Mouse (Mus musculus) lung, embryonic 14.5 days (tissue): ENCODE measurements around the gene Gm49661. TPM values are rescaled to one million over a fixed set of nuclear protein-coding genes. Genes with fewer than 3 reads are reported as not detected.

Experiments used
- ATAC-seq: fragments of 200-750 bp; cut with Nextera tagmentation; 2 replicates; pipeline ENCODE4 v1.8.0; 2017; ENCODE audit warnings: mild to moderate bottlenecking, moderate TSS enrichment, moderate library complexity; ENCODE audit not compliant: insufficient read depth
- DNase-seq: peaks from one replicate; pipeline ENCODE4 v3.0.0-alpha.2; 2015
- H3K27ac ChIP-seq: fragments of 300-500 bp; sonication (generic); 2 replicates; pipeline ENCODE4 v1.5.1; 2014; ENCODE audit warnings: low read depth, mild to moderate bottlenecking, moderate library complexity
- H3K27me3 ChIP-seq: fragments of 300-500 bp; sonication (generic); 2 replicates; pipeline ENCODE4 v1.6.1; 2014; ENCODE audit warnings: low read length, control low read depth; ENCODE audit not compliant: insufficient read depth
- H3K36me3 ChIP-seq: fragments of 300-500 bp; sonication (generic); 2 replicates; pipeline ENCODE4 v1.6.1; 2014; ENCODE audit warnings: control low read depth; ENCODE audit not compliant: insufficient read depth
- H3K4me1 ChIP-seq: fragments of 300-500 bp; sonication (generic); 2 replicates; pipeline ENCODE4 v1.6.1; 2014; ENCODE audit warnings: antibody characterized with exemption, control low read depth; ENCODE audit not compliant: insufficient read depth
- H3K4me2 ChIP-seq: fragments of 300-500 bp; sonication (generic); 2 replicates; pipeline ENCODE4 v1.6.1; 2014; ENCODE audit warnings: mild to moderate bottlenecking
- H3K4me3 ChIP-seq: fragments of 300-500 bp; sonication (generic); 2 replicates; pipeline ENCODE4 v1.5.1; 2014; ENCODE audit warnings: low read depth, low read length
- H3K9ac ChIP-seq: fragments of 300-500 bp; sonication (generic); 2 replicates; pipeline ENCODE4 v1.6.1; 2014
- H3K9me3 ChIP-seq: fragments of 300-500 bp; sonication (generic); 2 replicates; pipeline ENCODE4 v1.6.1; 2016; ENCODE audit warnings: low read depth, low read length, control low read depth
- CTCF ChIP-seq: IDR thresholded peaks from 2 replicates; pipeline ENCODE4 v1.5.1; 2016; ENCODE audit warnings: antibody characterized with exemption, low read depth
- WGBS: fragments of 180-500 bp; shearing (Covaris S2); extraction: QIAGEN DNeasy Blood & Tissue Kit; methylation state at CpG from one replicate; pipeline ENCODE4 v1.1.7; 2014; 5-methylcytosine and 5-hydroxymethylcytosine counted together
- polyA plus RNA-seq: library from polyadenylated mRNA; unstranded; fragments of >200 nt; fragmentation: Nextera tagmentation; extraction: Ambion mirVana; gene quantifications from 2 replicates; pipeline ENCODE4 v1.2.1, GENCODE M21; 2014

The Gm49661 gene
- polyA plus RNA-seq, 1 experiment from 2014 or later: not detected

- no peaks in the 10 kb centered on the region for H3K4me1 ChIP-seq
- H3K4me3 ChIP-seq: no peak overlapping the region
- TF ChIP-seq CTCF: peak; percentile 94
- 7% methylated on average over 19 of the region's 19 CpGs for WGBS
- H3K27me3 ChIP-seq: no peaks in the 10 kb centered on the region; the same call in 1 of the 2 replicates
- H3K9me3 ChIP-seq: no peaks in the 10 kb centered on the region
- H3K9ac ChIP-seq: no peak overlapping the region
- DNase-seq (peak; percentile 93), ATAC-seq (peak; percentile 66)
- no peaks in the 10 kb centered on the region for H3K36me3 ChIP-seq
- H3K4me2 ChIP-seq: no peak overlapping the region
- H3K27ac ChIP-seq: no peak overlapping the region
These were observed 28.5 kb upstream of the Gm49661 start for GRCm38 (mm10) chr8:84997649-84998295.

- no peaks in the 10 kb centered on the region for H3K36me3 ChIP-seq
- no peak for ATAC-seq
- H3K9ac ChIP-seq: no peak overlapping the region
These were observed 27.7 kb upstream of the Gm49661 start for GRCm38 (mm10) chr8:84996978-84997377.

GRCm38 (mm10) chr8:84995680-84996079, 26.4 kb upstream of the Gm49661 start:
- H3K27ac ChIP-seq: no peak overlapping the region
- WGBS: 28% methylated on average over 25 of the region's 25 CpGs
- no peaks in the 10 kb centered on the region for H3K9me3 ChIP-seq
- H3K4me1 ChIP-seq: 0 out of 2 replicates have a peak, but pooled peaks cover 2% of the 10 kb centered on the region
- no peak overlapping the region for H3K9ac ChIP-seq
- peak; percentile 21 for DNase-seq
- no peak for ATAC-seq
- no peaks in the 10 kb centered on the region for H3K36me3 ChIP-seq
- H3K4me2 ChIP-seq: peak overlapping the region; percentile 7; the same call in 1 of the 2 replicates
- TF ChIP-seq CTCF: no peak
- no peaks in the 10 kb centered on the region; the same call in 1 of the 2 replicates for H3K27me3 ChIP-seq
- H3K4me3 ChIP-seq: no peak overlapping the region

More at GRCm38 (mm10) chr8:84996978-84997377, 27.7 kb upstream of the Gm49661 start:
- no peak overlapping the region for H3K4me2 ChIP-seq
- no peak for DNase-seq
- no peak overlapping the region for H3K4me3 ChIP-seq
- no peaks in the 10 kb centered on the region for H3K9me3 ChIP-seq
- no peak overlapping the region for H3K27ac ChIP-seq
- H3K27me3 ChIP-seq: no peaks in the 10 kb centered on the region; the same call in 1 of the 2 replicates
- 84% methylated on average over 5 of the region's 5 CpGs for WGBS
- no peaks in the 10 kb centered on the region for H3K4me1 ChIP-seq
- TF ChIP-seq CTCF: no peak

- ATAC-seq: no peak
- WGBS: 93% methylated on average over 9 of the region's 9 CpGs
- no peak overlapping the region for H3K27ac ChIP-seq
These were observed 25.1 kb upstream of the Gm49661 start for GRCm38 (mm10) chr8:84994375-84994774.

GRCm38 (mm10) chr8:84990836-84991235, 21.6 kb upstream of the Gm49661 start:
- Histone ChIP-seq H3K27ac (peak overlapping the region; percentile 82), H3K4me1 (peaks cover 12% of the 10 kb centered on the region; the same call in 1 of the 2 replicates), H3K27me3 (no peaks in the 10 kb centered on the region; the same call in 1 of the 2 replicates), H3K4me2 (peak overlapping the region; percentile 98), H3K9ac (peak overlapping the region; percentile 67), H3K36me3 (no peaks in the 10 kb centered on the region), H3K9me3 (no peaks in the 10 kb centered on the region), H3K4me3 (peak overlapping the region; percentile 54)
- TF ChIP-seq CTCF: no peak
- DNase-seq (peak; percentile 82), ATAC-seq (peak; percentile 60)
- WGBS: under 1% methylated on average over 15 of the region's 15 CpGs

More at GRCm38 (mm10) chr8:84994375-84994774, 25.1 kb upstream of the Gm49661 start:
- no peaks in the 10 kb centered on the region; the same call in 1 of the 2 replicates for H3K27me3 ChIP-seq
- H3K4me2 ChIP-seq: no peak overlapping the region
- H3K4me1 ChIP-seq: peaks cover 5% of the 10 kb centered on the region; the same call in 1 of the 2 replicates
- H3K36me3 ChIP-seq: no peaks in the 10 kb centered on the region
- no peak overlapping the region for H3K9ac ChIP-seq
- H3K9me3 ChIP-seq: no peaks in the 10 kb centered on the region
- no peak for TF ChIP-seq CTCF
- no peak for DNase-seq
- H3K4me3 ChIP-seq: no peak overlapping the region

- H3K27me3 ChIP-seq: no peaks in the 10 kb centered on the region
- H3K4me2 ChIP-seq: peak within 1 kb of the TSS; percentile 98
- H3K4me1 ChIP-seq: peaks cover 14% of the 10 kb centered on the region
- DNase-seq (peak; percentile 99), ATAC-seq (peak; percentile 93)
- no peaks in the 10 kb centered on the region for H3K36me3 ChIP-seq
- H3K27ac ChIP-seq: peak within 1 kb of the TSS; percentile 82
- peak within 1 kb of the TSS; percentile 67 for H3K9ac ChIP-seq
- H3K4me3 ChIP-seq: peak within 1 kb of the TSS; percentile 54
- peak; percentile 98 for TF ChIP-seq CTCF
- no peaks in the 10 kb centered on the region for H3K9me3 ChIP-seq
- WGBS: 0% methylated on average over 28 of the region's 28 CpGs
These were observed 21.1 kb upstream of the Gm49661 start, which contains the start of gene Hook2 for GRCm38 (mm10) chr8:84990349-84990748. TSS of gene Hook2 (plus strand) at chr8:84990603.

- Histone ChIP-seq H3K4me3 (peak overlapping the region; percentile 54), H3K9me3 (no peaks in the 10 kb centered on the region), H3K27ac (peak overlapping the region; percentile 80), H3K27me3 (no peaks in the 10 kb centered on the region), H3K4me1 (peaks cover 19% of the 10 kb centered on the region), H3K9ac (peak overlapping the region; percentile 67), H3K36me3 (no peaks in the 10 kb centered on the region), H3K4me2 (peak overlapping the region; percentile 98)
- DNase-seq (peak; percentile 98), ATAC-seq (peak; percentile 72)
- WGBS: 0% methylated on average over 15 of the region's 15 CpGs
- peak; percentile 94 for TF ChIP-seq CTCF
These were observed 20.6 kb upstream of the Gm49661 start for GRCm38 (mm10) chr8:84989810-84990209.
